Mouse (Mus musculus) hindbrain, embryonic 15.5 days (tissue): ENCODE data around the gene Ercc5. TPM values are rescaled to one million over a fixed set of nuclear protein-coding genes. Genes with fewer than 3 reads are reported as not detected.

Experiments
- ATAC-seq: fragments of 200-750 bp; cut with Nextera tagmentation; 2 replicates; pipeline ENCODE4 v1.8.0; 2017; ENCODE audit warnings: low read depth, moderate number of reproducible peaks, moderate TSS enrichment; ENCODE audit not compliant: low FRiP score
- H3K27ac ChIP-seq: fragments of 300-500 bp; sonication (generic); replicated peaks from 2 replicates; pipeline ENCODE4 v1.5.1; 2015; ENCODE audit warnings: mild to moderate bottlenecking, inconsistent platforms
- H3K27me3 ChIP-seq: fragments of 300-500 bp; sonication (generic); 2 replicates; pipeline ENCODE4 v1.6.1; 2015; ENCODE audit warnings: control low read depth, inconsistent platforms
- H3K36me3 ChIP-seq: fragments of 300-500 bp; sonication (generic); 2 replicates; pipeline ENCODE4 v1.6.1; 2015; ENCODE audit warnings: control low read depth, inconsistent platforms
- H3K4me1 ChIP-seq: fragments of 300-500 bp; sonication (generic); replicated peaks from 2 replicates; pipeline ENCODE4 v1.6.1; 2015; ENCODE audit warnings: control low read depth, inconsistent platforms
- H3K4me2 ChIP-seq: fragments of 300-500 bp; sonication (generic); 2 replicates; pipeline ENCODE4 v1.6.1; 2015; ENCODE audit warnings: moderate library complexity, mild to moderate bottlenecking, inconsistent platforms
- H3K4me3 ChIP-seq: fragments of 300-500 bp; sonication (generic); 2 replicates; pipeline ENCODE4 v1.5.1; 2015; ENCODE audit warnings: mild to moderate bottlenecking, inconsistent platforms
- H3K9ac ChIP-seq: fragments of 300-500 bp; sonication (generic); 2 replicates; pipeline ENCODE4 v1.6.1; 2015; ENCODE audit warnings: inconsistent platforms
- H3K9me3 ChIP-seq: fragments of 300-500 bp; sonication (generic); 2 replicates; pipeline ENCODE4 v1.6.1; 2016; ENCODE audit warnings: control low read depth, inconsistent platforms
- WGBS: fragments of 180-500 bp; shearing (Covaris S2); methylation state at CpG from one replicate; pipeline ENCODE4 v1.1.7; 2015; 5-methylcytosine and 5-hydroxymethylcytosine counted together
- polyA plus RNA-seq: library from polyadenylated mRNA; unstranded; fragments of >200 nt; fragmentation: Nextera tagmentation; extraction: Ambion mirVana; gene quantifications from 2 replicates; pipeline ENCODE4 v1.2.1, GENCODE M21; 2015

Gene Ercc5
- 25.2 and 27.7 TPM in 2 replicates for polyA plus RNA-seq

- H3K27me3 ChIP-seq = no peaks in the 10 kb centered on the region
- WGBS = under 1% methylated on average over 66 of the region's 66 CpGs
- peak within 1 kb of the TSS; percentile 80 for H3K9ac ChIP-seq
- ATAC-seq = peak; percentile 98
- peak within 1 kb of the TSS; percentile 94 for H3K27ac ChIP-seq
- H3K36me3 ChIP-seq = peaks cover 12% of the 10 kb centered on the region
- peaks cover 19% of the 10 kb centered on the region for H3K4me1 ChIP-seq
- H3K4me3 ChIP-seq = peak within 1 kb of the TSS; percentile 65
- peak within 1 kb of the TSS; percentile 65 for H3K4me2 ChIP-seq
- H3K9me3 ChIP-seq = no peaks in the 10 kb centered on the region
These were observed at the start of gene Ercc5 for GRCm38 (mm10) chr1:44147563-44148381. Gene Ercc5 (plus strand): TSS chr1:44147744.

GRCm38 (mm10) chr1:44101448-44102225 is 45.9 kb upstream of the Ercc5 start:
- peak overlapping the region; percentile 65 for H3K4me3 ChIP-seq
- H3K9ac ChIP-seq = peak overlapping the region; percentile 56
- H3K27me3 ChIP-seq = no peaks in the 10 kb centered on the region
- WGBS = under 1% methylated on average over 54 of the region's 55 CpGs
- peaks cover 15% of the 10 kb centered on the region for H3K36me3 ChIP-seq
- peaks cover 14% of the 10 kb centered on the region for H3K4me1 ChIP-seq
- no peaks in the 10 kb centered on the region for H3K9me3 ChIP-seq
- H3K4me2 ChIP-seq = peak overlapping the region; percentile 84
- peak; percentile 80 for ATAC-seq
- H3K27ac ChIP-seq = peak overlapping the region; percentile 79

GRCm38 (mm10) chr1:44102259-44102717 is 45.3 kb upstream of the Ercc5 start, which contains the start of gene Tex30:
Gene Tex30 (minus strand): TSS chr1:44102441.
- Histone ChIP-seq H3K4me1 (peaks cover 14% of the 10 kb centered on the region), H3K4me2 (peak within 1 kb of the TSS; percentile 84), H3K9me3 (no peaks in the 10 kb centered on the region), H3K4me3 (peak within 1 kb of the TSS; percentile 65), H3K27ac (peak within 1 kb of the TSS; percentile 79), H3K36me3 (peaks cover 15% of the 10 kb centered on the region), H3K9ac (peak within 1 kb of the TSS; percentile 56), H3K27me3 (no peaks in the 10 kb centered on the region)
- WGBS = under 1% methylated on average over 53 of the region's 55 CpGs
- peak; percentile 98 for ATAC-seq

GRCm38 (mm10) chr1:44102939-44103338 is 44.6 kb upstream of the Ercc5 start:
- WGBS = 15% methylated on average over 5 of the region's 5 CpGs

GRCm38 (mm10) chr1:44117571-44117970 is 30.0 kb upstream of the Ercc5 start:
- Histone ChIP-seq H3K4me1 (peaks cover 29% of the 10 kb centered on the region), H3K36me3 (peaks cover 21% of the 10 kb centered on the region), H3K9ac (no peak overlapping the region), H3K4me2 (peak overlapping the region; percentile 65), H3K4me3 (peak overlapping the region; percentile 73; the same call in 1 of the 2 replicates), H3K27ac (no peak overlapping the region), H3K9me3 (no peaks in the 10 kb centered on the region), H3K27me3 (no peaks in the 10 kb centered on the region)
- ATAC-seq = no peak

More at GRCm38 (mm10) chr1:44102939-44103338, 44.6 kb upstream of the Ercc5 start:
- ATAC-seq = no peak
- H3K4me1 ChIP-seq = peaks cover 14% of the 10 kb centered on the region
- peak overlapping the region; percentile 47; the same call in 1 of the 2 replicates for H3K9ac ChIP-seq
- peak overlapping the region; percentile 65 for H3K4me3 ChIP-seq
- peaks cover 18% of the 10 kb centered on the region for H3K36me3 ChIP-seq
- H3K27me3 ChIP-seq = no peaks in the 10 kb centered on the region
- peak overlapping the region; percentile 84 for H3K4me2 ChIP-seq
- H3K9me3 ChIP-seq = no peaks in the 10 kb centered on the region
- H3K27ac ChIP-seq = 0 out of 2 replicates have a peak overlapping the region, but pooled peaks have one; percentile 2

- peak within 1 kb of the TSS; percentile 90 for H3K9ac ChIP-seq
- WGBS = 0% methylated on average over 39 of the region's 39 CpGs
- peak; percentile 98 for ATAC-seq
- peak within 1 kb of the TSS; percentile 65 for H3K4me2 ChIP-seq
- peak within 1 kb of the TSS; percentile 73 for H3K4me3 ChIP-seq
- H3K27me3 ChIP-seq = no peaks in the 10 kb centered on the region
- peaks cover 14% of the 10 kb centered on the region for H3K36me3 ChIP-seq
- peaks cover 29% of the 10 kb centered on the region for H3K4me1 ChIP-seq
- peak within 1 kb of the TSS; percentile 96 for H3K27ac ChIP-seq
- no peaks in the 10 kb centered on the region for H3K9me3 ChIP-seq
These were observed 29.1 kb upstream of the Ercc5 start, which contains the start of the genes Kdelc1 and Bivm for GRCm38 (mm10) chr1:44118239-44119054. Gene Kdelc1 (minus strand): TSS chr1:44118808. Gene Bivm (plus strand): TSS chr1:44118957.

GRCm38 (mm10) chr1:44119201-44120073 is 28.1 kb upstream of the Ercc5 start:
- H3K9me3 ChIP-seq = no peaks in the 10 kb centered on the region
- H3K36me3 ChIP-seq = peaks cover 8% of the 10 kb centered on the region
- ATAC-seq = peak; percentile 90
- under 1% methylated on average over 41 of the region's 43 CpGs for WGBS
- H3K27me3 ChIP-seq = no peaks in the 10 kb centered on the region
- peak overlapping the region; percentile 65 for H3K4me2 ChIP-seq
- H3K27ac ChIP-seq = peak overlapping the region; percentile 96
- peak overlapping the region; percentile 73 for H3K4me3 ChIP-seq
- H3K9ac ChIP-seq = peak overlapping the region; percentile 90
- H3K4me1 ChIP-seq = peaks cover 29% of the 10 kb centered on the region

GRCm38 (mm10) chr1:44120074-44120406 is 27.5 kb upstream of the Ercc5 start:
- peak overlapping the region; percentile 90 for H3K9ac ChIP-seq
- ATAC-seq = peak; percentile 46
- H3K36me3 ChIP-seq = peaks cover 8% of the 10 kb centered on the region
- peaks cover 29% of the 10 kb centered on the region for H3K4me1 ChIP-seq
- WGBS = 5% methylated on average over 6 of the region's 6 CpGs
- peak overlapping the region; percentile 65 for H3K4me2 ChIP-seq
- H3K4me3 ChIP-seq = peak overlapping the region; percentile 73
- H3K27me3 ChIP-seq = no peaks in the 10 kb centered on the region
- peak overlapping the region; percentile 96 for H3K27ac ChIP-seq
- H3K9me3 ChIP-seq = no peaks in the 10 kb centered on the region

GRCm38 (mm10) chr1:44122256-44122655 is 25.3 kb upstream of the Ercc5 start:
- Histone ChIP-seq H3K27me3 (no peaks in the 10 kb centered on the region), H3K4me1 (peaks cover 29% of the 10 kb centered on the region), H3K9ac (no peak overlapping the region), H3K27ac (no peak overlapping the region), H3K9me3 (no peaks in the 10 kb centered on the region), H3K36me3 (peaks cover 11% of the 10 kb centered on the region; the same call in 1 of the 2 replicates), H3K4me2 (no peak overlapping the region), H3K4me3 (no peak overlapping the region)
- no peak for ATAC-seq
- WGBS = 87% methylated on average over 3 of the region's 3 CpGs

- H3K4me2 ChIP-seq = no peak overlapping the region
- ATAC-seq = no peak
- no peaks in the 10 kb centered on the region for H3K27me3 ChIP-seq
- no peak overlapping the region for H3K9ac ChIP-seq
- H3K36me3 ChIP-seq = peaks cover 38% of the 10 kb centered on the region
- H3K9me3 ChIP-seq = no peaks in the 10 kb centered on the region
- H3K4me3 ChIP-seq = no peak overlapping the region
- 95% methylated on average over 4 of the region's 4 CpGs for WGBS
- H3K27ac ChIP-seq = no peak overlapping the region
- peaks cover 14% of the 10 kb centered on the region for H3K4me1 ChIP-seq
These were observed 22.0 kb upstream of the Ercc5 start for GRCm38 (mm10) chr1:44125590-44125989.
